Mouse (Mus musculus): ENCODE measurements around the gene Trnt1. TPM values are rescaled to one million over a fixed set of nuclear protein-coding genes. Genes with fewer than 3 reads are reported as not detected.

Trnt1 gene
- polyA plus RNA-seq, 1 experiment from 2014 or later = 27.7 TPM

DNA sequence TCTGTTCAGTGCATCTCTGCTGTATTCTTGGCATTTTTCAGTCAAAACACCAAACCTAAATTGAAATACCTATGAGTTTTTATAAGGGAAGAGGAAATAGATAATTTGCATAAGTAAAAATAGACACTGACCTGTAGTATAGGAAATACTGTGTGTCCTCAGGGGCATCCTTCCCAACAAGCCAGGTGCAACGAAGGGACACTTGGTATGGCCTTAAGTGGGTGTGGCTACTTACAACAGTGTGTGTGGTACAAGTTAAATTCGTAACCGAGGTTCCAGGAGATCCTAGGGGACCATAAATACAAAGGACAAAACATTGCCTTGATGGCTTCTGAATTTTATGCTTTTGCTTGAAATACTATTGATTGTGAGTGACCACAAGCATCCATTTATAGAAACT lies 30.7 kb upstream of the Trnt1 start:
- H3K4me1 ChIP-seq (replicated peaks; ENCODE audit: control insufficient read depth, insufficient read depth, low read length) = no peaks in the 10 kb centered on the region
- WGBS = 79% methylated on average over 3 of the region's 3 CpGs
- no peak overlapping the region for H3K4me2 ChIP-seq (replicated peaks; ENCODE audit: low read depth)
- H3K27ac ChIP-seq (ENCODE audit: low read depth, low read length) = no peak overlapping the region
- H3K36me3 ChIP-seq (ENCODE audit: control insufficient read depth, insufficient read depth) = no peaks in the 10 kb centered on the region
- no peak overlapping the region for H3K9ac ChIP-seq (ENCODE audit: low read depth, low read length)
- no peak for TF ChIP-seq CTCF (IDR thresholded peaks at IDR 0.05; ENCODE audit: low read depth)
- H3K27me3 ChIP-seq (replicated peaks; ENCODE audit: control insufficient read depth, insufficient read depth, low read length) = no peaks in the 10 kb centered on the region
- H3K9me3 ChIP-seq (ENCODE audit: control insufficient read depth) = no peaks in the 10 kb centered on the region
- no peak for ATAC-seq
- no peak overlapping the region for H3K4me3 ChIP-seq (ENCODE audit: low read depth, low read length)

DNA sequence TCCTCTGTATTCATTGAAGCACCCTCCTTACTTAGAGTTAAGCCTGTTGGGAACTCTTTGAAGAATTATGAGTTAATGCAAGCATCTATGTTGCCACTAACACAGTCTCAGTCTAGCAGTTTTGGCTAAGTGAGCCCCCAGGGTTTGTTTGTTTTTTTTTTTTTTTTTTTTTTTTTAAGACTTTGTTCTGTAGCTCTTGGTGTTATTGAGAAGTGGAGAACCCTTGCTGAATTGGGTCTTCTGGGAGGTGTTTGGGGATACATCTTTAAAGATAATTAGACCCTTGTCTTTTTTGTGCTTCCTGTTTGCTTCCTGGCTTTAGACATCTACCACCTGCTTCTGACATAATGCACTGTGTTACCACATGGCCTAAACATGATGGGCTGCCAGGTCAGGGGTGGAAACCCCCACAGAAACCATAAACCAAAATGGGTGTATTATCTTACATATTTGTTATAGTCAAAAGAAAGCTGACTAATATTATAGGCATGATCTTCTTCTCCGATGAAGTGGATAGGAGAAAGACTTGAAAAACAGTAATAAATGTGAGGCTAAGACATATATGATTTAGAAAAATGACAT lies 28.6 kb upstream of the Trnt1 start:
- Histone ChIP-seq H3K27me3 (replicated peaks; ENCODE audit: control insufficient read depth, insufficient read depth, low read length) (no peaks in the 10 kb centered on the region), H3K4me3 (ENCODE audit: low read depth, low read length) (no peak overlapping the region), H3K4me1 (replicated peaks; ENCODE audit: control insufficient read depth, insufficient read depth, low read length) (no peaks in the 10 kb centered on the region), H3K9me3 (ENCODE audit: control insufficient read depth) (no peaks in the 10 kb centered on the region), H3K36me3 (ENCODE audit: control insufficient read depth, insufficient read depth) (no peaks in the 10 kb centered on the region), H3K4me2 (replicated peaks; ENCODE audit: low read depth) (no peak overlapping the region), H3K27ac (ENCODE audit: low read depth, low read length) (no peak overlapping the region), H3K9ac (ENCODE audit: low read depth, low read length) (no peak overlapping the region)
- WGBS = 88% methylated on average over 1 of the region's 1 CpGs
- no peak for TF ChIP-seq CTCF (IDR thresholded peaks at IDR 0.05; ENCODE audit: low read depth)
- no peak for ATAC-seq

- Histone ChIP-seq H3K27me3 (replicated peaks; ENCODE audit: control insufficient read depth, insufficient read depth, low read length) (no peaks in the 10 kb centered on the region), H3K36me3 (ENCODE audit: control insufficient read depth, insufficient read depth) (no peaks in the 10 kb centered on the region), H3K9me3 (ENCODE audit: control insufficient read depth) (no peaks in the 10 kb centered on the region), H3K4me1 (replicated peaks; ENCODE audit: control insufficient read depth, insufficient read depth, low read length) (no peaks in the 10 kb centered on the region), H3K4me2 (replicated peaks; ENCODE audit: low read depth) (no peak overlapping the region), H3K4me3 (ENCODE audit: low read depth, low read length) (no peak overlapping the region), H3K27ac (ENCODE audit: low read depth, low read length) (no peak overlapping the region), H3K9ac (ENCODE audit: low read depth, low read length) (no peak overlapping the region)
- ATAC-seq = no peak
- no peak for TF ChIP-seq CTCF (IDR thresholded peaks at IDR 0.05; ENCODE audit: low read depth)
- WGBS = 80% methylated on average over 7 of the region's 7 CpGs
Observed at GRCm38 (mm10) chr6:106743556-106744233, 25.2 kb upstream of the Trnt1 start.

GRCm38 (mm10) chr6:106745673-106746394 lies 23.1 kb upstream of the Trnt1 start:
- Histone ChIP-seq H3K27me3 (replicated peaks; ENCODE audit: control insufficient read depth, insufficient read depth, low read length) (no peaks in the 10 kb centered on the region), H3K9ac (ENCODE audit: low read depth, low read length) (no peak overlapping the region), H3K4me2 (replicated peaks; ENCODE audit: low read depth) (no peak overlapping the region), H3K36me3 (ENCODE audit: control insufficient read depth, insufficient read depth) (no peaks in the 10 kb centered on the region), H3K9me3 (ENCODE audit: control insufficient read depth) (no peaks in the 10 kb centered on the region), H3K4me1 (replicated peaks; ENCODE audit: control insufficient read depth, insufficient read depth, low read length) (no peaks in the 10 kb centered on the region), H3K27ac (ENCODE audit: low read depth, low read length) (no peak overlapping the region), H3K4me3 (ENCODE audit: low read depth, low read length) (no peak overlapping the region)
- no peak for TF ChIP-seq CTCF (IDR thresholded peaks at IDR 0.05; ENCODE audit: low read depth)
- WGBS = 72% methylated on average over 7 of the region's 7 CpGs
- ATAC-seq = no peak

- no peak overlapping the region for H3K4me2 ChIP-seq (replicated peaks; ENCODE audit: low read depth)
- no peak for ATAC-seq
- H3K27ac ChIP-seq (ENCODE audit: low read depth, low read length) = no peak overlapping the region
- H3K9ac ChIP-seq (ENCODE audit: low read depth, low read length) = no peak overlapping the region
- no peak overlapping the region for H3K4me3 ChIP-seq (ENCODE audit: low read depth, low read length)
- no peaks in the 10 kb centered on the region for H3K9me3 ChIP-seq (ENCODE audit: control insufficient read depth)
- H3K27me3 ChIP-seq (replicated peaks; ENCODE audit: control insufficient read depth, insufficient read depth, low read length) = no peaks in the 10 kb centered on the region
- no peaks in the 10 kb centered on the region for H3K36me3 ChIP-seq (ENCODE audit: control insufficient read depth, insufficient read depth)
- no peaks in the 10 kb centered on the region for H3K4me1 ChIP-seq (replicated peaks; ENCODE audit: control insufficient read depth, insufficient read depth, low read length)
- TF ChIP-seq CTCF (IDR thresholded peaks at IDR 0.05; ENCODE audit: low read depth) = no peak
- 93% methylated on average over 5 of the region's 5 CpGs for WGBS
Observed at GRCm38 (mm10) chr6:106747251-106747650, 21.7 kb upstream of the Trnt1 start.

DNA sequence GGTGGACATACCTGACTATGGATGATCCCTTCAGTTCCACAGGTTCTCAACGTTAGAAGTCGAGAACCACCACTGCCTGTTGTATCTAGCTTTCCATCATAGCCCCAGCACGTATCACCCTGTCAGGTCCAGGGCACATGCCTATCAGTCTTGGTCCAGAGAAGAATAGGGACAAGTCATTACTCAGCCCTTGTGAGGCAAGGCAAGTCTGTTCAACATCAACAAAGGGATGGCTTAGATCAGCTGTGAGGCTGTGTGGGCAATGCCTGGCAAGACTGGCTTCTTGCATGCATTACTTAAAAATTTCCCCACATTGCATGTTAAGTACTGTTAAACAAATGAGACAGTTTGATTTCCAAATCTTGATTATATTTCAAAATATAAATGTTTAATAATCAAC lies 21.1 kb upstream of the Trnt1 start:
- 76% methylated on average over 3 of the region's 3 CpGs for WGBS
- ATAC-seq = no peak
- H3K9ac ChIP-seq (ENCODE audit: low read depth, low read length) = no peak overlapping the region
- H3K4me1 ChIP-seq (replicated peaks; ENCODE audit: control insufficient read depth, insufficient read depth, low read length) = no peaks in the 10 kb centered on the region
- no peaks in the 10 kb centered on the region for H3K27me3 ChIP-seq (replicated peaks; ENCODE audit: control insufficient read depth, insufficient read depth, low read length)
- H3K9me3 ChIP-seq (ENCODE audit: control insufficient read depth) = no peaks in the 10 kb centered on the region
- H3K4me2 ChIP-seq (replicated peaks; ENCODE audit: low read depth) = no peak overlapping the region
- H3K27ac ChIP-seq (ENCODE audit: low read depth, low read length) = no peak overlapping the region
- H3K36me3 ChIP-seq (ENCODE audit: control insufficient read depth, insufficient read depth) = no peaks in the 10 kb centered on the region
- no peak overlapping the region for H3K4me3 ChIP-seq (ENCODE audit: low read depth, low read length)
- no peak for TF ChIP-seq CTCF (IDR thresholded peaks at IDR 0.05; ENCODE audit: low read depth)
